Comparison of ENCODE assay signal across 8 mouse cellular contexts in genomic region chr11:50227226-50227625, GRCm38 (mm10). TPM values are rescaled to one million over a fixed set of nuclear protein-coding genes. Genes with fewer than 3 reads are reported as not detected.
A peak's percentile ranks its signal among the peaks of the same experiment; 100 is the strongest.
DNase-seq lines count a peak whose midpoint lies in the region; ATAC-seq and TF ChIP-seq lines count a peak whose summit lies in the region.
"Had no signal": no experiment of that assay in that cellular context is flagged by ENCODE, and none has a peak within 500 bp of the region (broad histone marks: within the 10 kb centered on the region; RNA-seq: fewer than 3 reads in every experiment).

No protein-coding gene starts in this region.

- WGBS in kidney, embryonic 14.5 days = 60% methylated on average over 3 of the region's 3 CpGs
- WGBS in embryonic facial prominence, embryonic 13.5 days = 67% methylated on average over 3 of the region's 3 CpGs
- 74% methylated on average over 3 of the region's 3 CpGs for WGBS in midbrain, postnatal 0 days

- DNase-seq in kidney, adult 9 months = no peak
- DNase-seq in induced T-regulatory cell, adult 2 months (ENCODE audit: low read depth) = peak; percentile 25
- no peak for DNase-seq in midbrain, postnatal 0 days (ENCODE audit: low spot score)
- no peak for DNase-seq in retina, embryonic 14.5 days (ENCODE audit: low spot score)

- no peak for TF ChIP-seq CTCF in midbrain, postnatal 0 days (IDR thresholded peaks at IDR 0.05)

- H3K4me2 ChIP-seq in kidney, embryonic 14.5 days (replicated peaks; ENCODE audit: low read depth, low read length) = peak overlapping the region; percentile 94
- 0 out of 2 replicates have a peak overlapping the region, but pooled peaks have one; percentile 85 for H3K4me2 ChIP-seq in embryonic facial prominence, embryonic 13.5 days
- H3K4me2 ChIP-seq in midbrain, postnatal 0 days (ENCODE audit: low read depth, low read length, poor library complexity, severe bottlenecking) = peak overlapping the region; percentile 95

- peak overlapping the region; percentile 12; the same call in 1 of the 2 replicates for H3K9ac ChIP-seq in kidney, embryonic 14.5 days (ENCODE audit: low read depth, low read length)
- H3K9ac ChIP-seq in embryonic facial prominence, embryonic 13.5 days = no peak overlapping the region
- peak overlapping the region; percentile 99 for H3K9ac ChIP-seq in midbrain, postnatal 0 days (replicated peaks; ENCODE audit: low read length, poor library complexity, severe bottlenecking)

- H3K9me3 ChIP-seq in kidney, embryonic 14.5 days (ENCODE audit: control insufficient read depth, low read length) = no peaks in the 10 kb centered on the region
- H3K9me3 ChIP-seq in embryonic facial prominence, embryonic 13.5 days = no peaks in the 10 kb centered on the region
- H3K9me3 ChIP-seq in midbrain, postnatal 0 days (ENCODE audit: low read length) = no peaks in the 10 kb centered on the region

- H3K4me1 ChIP-seq in kidney, embryonic 14.5 days (ENCODE audit: control insufficient read depth, insufficient read depth, low read length) = peaks cover 37% of the 10 kb centered on the region
- peaks cover 55% of the 10 kb centered on the region for H3K4me1 ChIP-seq in embryonic facial prominence, embryonic 13.5 days
- H3K4me1 ChIP-seq in midbrain, postnatal 0 days (ENCODE audit: insufficient read depth, low read length) = peaks cover 26% of the 10 kb centered on the region

- H3K27me3 ChIP-seq in kidney, embryonic 14.5 days (ENCODE audit: control insufficient read depth, insufficient read depth, low read length) = no peaks in the 10 kb centered on the region
- H3K27me3 ChIP-seq in embryonic facial prominence, embryonic 13.5 days = peaks cover 15% of the 10 kb centered on the region
- H3K27me3 ChIP-seq in midbrain, postnatal 0 days (ENCODE audit: insufficient read depth, low read length) = no peaks in the 10 kb centered on the region
- H3K27me3 ChIP-seq: Patski had no signal

- H3K27ac ChIP-seq in kidney, embryonic 14.5 days (ENCODE audit: low read depth, low read length) = no peak overlapping the region; the same call in 1 of the 2 replicates
- H3K27ac ChIP-seq in embryonic facial prominence, embryonic 13.5 days = no peak overlapping the region
- no peak overlapping the region for H3K27ac ChIP-seq in midbrain, postnatal 0 days (ENCODE audit: low read depth, low read length)

- no peak for ATAC-seq in kidney, embryonic 14.5 days (ENCODE audit: low FRiP score, low TSS enrichment)
- no peak for ATAC-seq in embryonic facial prominence, embryonic 13.5 days (ENCODE audit: insufficient number of reproducible peaks, insufficient read depth, low FRiP score, low TSS enrichment, low read depth)
- ATAC-seq in midbrain, postnatal 0 days (ENCODE audit: low FRiP score) = no peak
- no peak for ATAC-seq in erythroid progenitor cell, adult 5-6 weeks (replicated peaks; ENCODE audit: low FRiP score, poor library complexity, severe bottlenecking)
- ATAC-seq: Patski had no signal

- H3K36me3 ChIP-seq in kidney, embryonic 14.5 days (ENCODE audit: control insufficient read depth, insufficient read depth, low read length) = peaks cover 8% of the 10 kb centered on the region
- H3K36me3 ChIP-seq in embryonic facial prominence, embryonic 13.5 days = peaks cover 14% of the 10 kb centered on the region
- H3K36me3 ChIP-seq in midbrain, postnatal 0 days (ENCODE audit: insufficient read depth, low read length) = peaks cover 3% of the 10 kb centered on the region

- peak overlapping the region; percentile 71; the same call in 1 of the 2 replicates for H3K4me3 ChIP-seq in kidney, embryonic 14.5 days (ENCODE audit: low read length)
- 0 out of 2 replicates have a peak overlapping the region, but pooled peaks have one; percentile 84 for H3K4me3 ChIP-seq in embryonic facial prominence, embryonic 13.5 days
- peak overlapping the region; percentile 84; the same call in 1 of the 2 replicates for H3K4me3 ChIP-seq in midbrain, postnatal 0 days (ENCODE audit: low read depth, low read length)

RNA-seq across cellular contexts. Expression of gene Ltc4s, which starts 11.2 kb away (rescaled TPM):
- polyA plus RNA-seq in kidney, embryonic 14.5 days (2014; fragmentation: Nextera tagmentation; extraction: Ambion mirVana) = 1.6 and 1.9 TPM in 2 replicates
- 1.7 and 1.8 TPM in 2 replicates for polyA plus RNA-seq in embryonic facial prominence, embryonic 13.5 days (2015; fragmentation: Nextera tagmentation; extraction: Ambion mirVana)
- total RNA-seq in midbrain, postnatal 0 days (2014; rRNA removed) = 3.5 and 21.3 TPM in 2 replicates
- polyA plus RNA-seq in midbrain, postnatal 0 days (2015; fragmentation: Nextera tagmentation; extraction: Ambion mirVana) = 5.3 and 6.0 TPM in 2 replicates
- 3.2 TPM in 1 of 2 replicates, not detected in the other for total RNA-seq in erythroid progenitor cell, adult 5-6 weeks (2015; ENCODE audit: low replicate concordance)
- 0.77 TPM in 1 of 2 replicates, not detected in the other for total RNA-seq in erythroid progenitor cell, adult 5-6 weeks (2017; ENCODE audit: low replicate concordance)
- polyA plus RNA-seq: Patski had no signal

RNA-seq across cellular contexts. Expression of gene Mgat4b, which starts 16.5 kb away (rescaled TPM):
- polyA plus RNA-seq in kidney, embryonic 14.5 days (2014; fragmentation: Nextera tagmentation; extraction: Ambion mirVana) = 37.0 and 39.2 TPM in 2 replicates
- polyA plus RNA-seq in embryonic facial prominence, embryonic 13.5 days (2015; fragmentation: Nextera tagmentation; extraction: Ambion mirVana) = 15.8 and 21.5 TPM in 2 replicates
- 115 and 152 TPM in 2 replicates for total RNA-seq in midbrain, postnatal 0 days (2014; rRNA removed)
- 77.3 and 77.9 TPM in 2 replicates for polyA plus RNA-seq in midbrain, postnatal 0 days (2015; fragmentation: Nextera tagmentation; extraction: Ambion mirVana)
- 26.8 and 48.7 TPM in 2 replicates for total RNA-seq in erythroid progenitor cell, adult 5-6 weeks (2015; ENCODE audit: low replicate concordance)
- 38.2 and 40.9 TPM in 2 replicates for total RNA-seq in erythroid progenitor cell, adult 5-6 weeks (2017; ENCODE audit: low replicate concordance)

RNA-seq across cellular contexts. Expression of gene Sqstm1, which starts 16.6 kb away (rescaled TPM):
- polyA plus RNA-seq in kidney, embryonic 14.5 days (2014; fragmentation: Nextera tagmentation; extraction: Ambion mirVana) = 128 and 197 TPM in 2 replicates
- polyA plus RNA-seq in embryonic facial prominence, embryonic 13.5 days (2015; fragmentation: Nextera tagmentation; extraction: Ambion mirVana) = 193 and 206 TPM in 2 replicates
- total RNA-seq in midbrain, postnatal 0 days (2014; rRNA removed) = 314 and 335 TPM in 2 replicates
- polyA plus RNA-seq in midbrain, postnatal 0 days (2015; fragmentation: Nextera tagmentation; extraction: Ambion mirVana) = 455 and 484 TPM in 2 replicates
- total RNA-seq in erythroid progenitor cell, adult 5-6 weeks (2015; ENCODE audit: low replicate concordance) = 28.5 and 36.4 TPM in 2 replicates
- total RNA-seq in erythroid progenitor cell, adult 5-6 weeks (2017; ENCODE audit: low replicate concordance) = 179 and 213 TPM in 2 replicates

RNA-seq across cellular contexts. Expression of gene Mrnip, which starts 53.0 kb away (rescaled TPM):
- 21.8 and 22.0 TPM in 2 replicates for polyA plus RNA-seq in kidney, embryonic 14.5 days (2014; fragmentation: Nextera tagmentation; extraction: Ambion mirVana)
- polyA plus RNA-seq in embryonic facial prominence, embryonic 13.5 days (2015; fragmentation: Nextera tagmentation; extraction: Ambion mirVana) = 18.0 and 22.9 TPM in 2 replicates
- 37.1 and 41.3 TPM in 2 replicates for total RNA-seq in midbrain, postnatal 0 days (2014; rRNA removed)
- 37.9 and 40.7 TPM in 2 replicates for polyA plus RNA-seq in midbrain, postnatal 0 days (2015; fragmentation: Nextera tagmentation; extraction: Ambion mirVana)
- 2.5 and 6.1 TPM in 2 replicates for total RNA-seq in erythroid progenitor cell, adult 5-6 weeks (2015; ENCODE audit: low replicate concordance)
- 0.51 TPM in 1 of 2 replicates, not detected in the other for total RNA-seq in erythroid progenitor cell, adult 5-6 weeks (2017; ENCODE audit: low replicate concordance)
